Mouse (Mus musculus): ENCODE measurements around the gene Kmt5a. TPM values are rescaled to one million over a fixed set of nuclear protein-coding genes. Genes with fewer than 3 reads are reported as not detected.

Kmt5a gene
- 10 to 100 TPM; 58.2 to 72.4 (median 64.4) TPM for total RNA-seq (2022)

DNA sequence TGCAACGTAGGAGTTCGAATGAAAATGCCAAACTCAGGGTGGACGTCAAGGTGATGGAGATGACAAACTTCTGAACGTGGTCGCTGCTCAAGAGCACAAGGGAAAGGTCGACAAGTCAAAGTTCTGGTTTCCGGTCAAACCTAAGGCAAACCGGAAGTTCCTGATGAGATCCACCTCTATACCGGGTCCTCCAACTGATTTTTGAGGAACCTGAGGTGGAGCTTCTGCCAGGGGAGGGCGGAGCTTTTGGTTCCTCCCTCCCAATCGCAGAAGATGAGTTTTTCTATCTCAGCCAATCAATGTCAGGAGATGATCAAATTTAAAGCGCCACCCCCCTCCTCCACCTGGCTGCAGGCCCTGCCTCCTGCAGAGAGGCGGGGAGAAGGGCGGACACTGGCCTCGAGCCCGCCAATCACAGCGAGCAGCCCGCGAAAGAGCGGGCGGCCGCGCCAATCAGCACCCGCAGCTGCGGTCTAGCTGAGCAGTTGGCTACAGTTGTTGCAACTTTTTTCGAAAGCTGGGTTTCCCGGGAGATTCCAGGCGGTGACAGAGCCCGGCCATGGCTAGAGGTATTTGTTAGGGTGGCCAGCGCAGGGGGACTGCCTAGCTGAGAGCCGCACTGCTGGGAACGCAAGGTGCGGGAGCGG is at the start of gene Kmt5a:
TSS of gene Kmt5a (plus strand) at position 484 of the 647 bp plus-strand sequence.
- DNase-seq (ENCODE audit: low spot score in 2 of 2): peak; percentile 92 to 93

DNA sequence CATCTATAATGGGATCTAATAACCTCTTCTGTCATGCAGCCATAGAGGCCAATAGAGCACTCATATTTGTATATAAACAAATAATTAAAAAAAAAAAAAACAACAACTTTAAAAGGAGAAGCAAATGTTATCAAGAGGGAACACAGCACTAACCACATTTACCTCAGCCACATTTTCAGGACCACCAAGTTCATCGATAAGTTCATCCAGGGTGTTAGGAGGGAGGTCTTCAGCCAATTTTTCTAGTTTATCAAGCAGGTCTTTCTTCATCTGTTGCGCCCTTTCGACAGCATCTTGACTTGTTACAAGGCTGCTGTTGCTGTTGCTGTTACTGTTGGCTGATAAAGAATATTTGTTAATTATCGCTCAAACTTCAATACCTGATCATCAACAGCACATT is 47.3 kb upstream of the Kmt5a start:
- no peak for DNase-seq (ENCODE audit: low spot score in 2 of 2)

DNA sequence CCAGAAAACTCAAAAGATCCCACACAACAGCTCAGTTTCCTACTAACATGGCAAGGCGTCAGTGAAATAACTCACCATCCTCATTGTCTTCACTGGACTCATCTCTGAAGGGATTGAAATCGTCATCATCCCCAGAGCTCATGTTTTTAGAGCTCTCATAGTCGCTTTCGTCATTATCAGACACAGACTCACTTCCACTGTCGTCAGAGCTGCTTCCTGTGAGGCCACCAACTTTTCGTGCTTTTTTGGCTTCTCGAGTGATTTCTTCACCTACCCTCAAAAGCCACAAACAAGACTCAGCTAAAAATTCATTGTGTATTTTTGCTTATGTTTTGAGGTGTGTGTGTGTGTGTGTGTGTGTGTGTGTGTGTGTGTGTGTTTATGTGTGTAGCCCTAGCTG is 46.0 kb upstream of the Kmt5a start:
- no peak for DNase-seq (ENCODE audit: low spot score in 2 of 2)

DNA sequence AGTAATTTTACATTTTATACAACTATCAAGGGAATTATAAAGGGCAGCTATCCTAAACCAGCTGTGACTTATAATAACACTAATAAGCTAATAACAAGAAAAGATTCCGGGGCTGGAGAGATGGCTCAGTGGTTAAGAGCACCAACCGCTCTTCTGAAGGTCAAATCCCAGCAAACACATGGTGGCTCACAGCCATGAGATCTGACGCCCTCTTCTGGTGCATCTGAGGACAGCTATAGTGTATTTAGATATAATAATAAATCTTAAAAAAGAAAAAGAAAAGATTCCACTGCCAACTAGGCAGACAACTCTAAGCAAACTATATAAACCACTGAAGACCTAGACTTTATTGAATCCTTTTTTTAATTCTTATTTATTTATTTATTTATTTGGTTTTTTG is 28.9 kb upstream of the Kmt5a start:
- no peak for DNase-seq (ENCODE audit: low spot score in 2 of 2)

DNA sequence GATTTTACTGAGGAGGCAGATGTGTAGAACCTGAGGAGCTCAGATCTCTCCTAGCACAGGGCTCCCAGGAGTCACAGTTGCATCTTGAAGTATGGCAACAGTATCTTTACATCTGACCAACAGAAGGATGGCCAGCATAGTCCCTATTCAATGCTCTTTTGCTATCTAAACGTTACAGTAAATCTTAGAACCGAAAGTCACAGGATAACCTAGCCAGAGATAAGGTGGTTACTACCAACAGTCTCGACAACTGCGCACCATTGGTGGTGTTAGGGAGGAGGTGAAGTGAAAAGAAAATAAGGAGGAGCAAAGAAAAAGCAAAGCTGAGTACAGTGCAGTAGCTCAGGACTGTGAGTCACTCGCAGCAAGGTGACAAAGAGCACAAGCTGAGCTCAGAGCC is 27.6 kb upstream of the Kmt5a start:
- no peak for DNase-seq (ENCODE audit: low spot score in 2 of 2)

DNA sequence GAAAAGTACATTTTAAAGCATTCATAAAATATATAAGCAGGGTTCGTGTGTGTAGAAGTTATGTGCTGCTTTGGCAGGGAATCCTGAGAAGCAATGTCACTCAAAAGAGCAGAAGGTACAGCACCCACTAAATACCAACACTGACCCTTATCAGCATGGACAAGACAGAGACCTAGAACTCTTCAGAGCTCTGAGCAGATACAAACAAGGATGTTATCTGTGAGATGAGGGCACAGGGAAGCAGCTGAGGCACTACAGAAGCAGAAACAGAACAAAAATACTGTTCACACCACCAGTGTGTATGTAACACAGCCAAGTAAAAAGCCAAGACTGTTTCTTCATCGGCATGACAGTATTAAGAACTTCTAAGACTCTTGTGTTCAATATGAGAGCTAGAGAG is 20.8 kb upstream of the Kmt5a start:
- no peak for DNase-seq (ENCODE audit: low spot score in 2 of 2)

DNA sequence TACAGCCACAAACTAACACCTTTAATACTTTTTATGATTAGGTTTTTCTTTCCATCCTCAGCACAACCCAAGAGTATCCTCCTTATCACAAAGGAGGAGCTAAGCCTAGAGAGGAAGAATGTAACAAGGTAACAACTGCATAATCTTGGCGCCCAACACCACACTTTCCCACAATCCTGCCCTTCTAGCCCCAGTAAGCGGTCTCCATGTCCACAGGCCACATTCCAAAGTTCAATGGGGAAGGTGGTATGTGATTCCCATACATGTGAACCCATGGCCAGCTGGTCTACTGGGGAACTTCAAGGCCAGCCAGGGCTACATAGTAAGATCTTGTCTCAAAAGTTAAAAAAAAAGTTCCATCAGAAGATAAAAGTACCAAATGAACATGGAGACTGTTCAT is 17.9 kb upstream of the Kmt5a start:
- no peak for DNase-seq (ENCODE audit: low spot score in 2 of 2)

DNA sequence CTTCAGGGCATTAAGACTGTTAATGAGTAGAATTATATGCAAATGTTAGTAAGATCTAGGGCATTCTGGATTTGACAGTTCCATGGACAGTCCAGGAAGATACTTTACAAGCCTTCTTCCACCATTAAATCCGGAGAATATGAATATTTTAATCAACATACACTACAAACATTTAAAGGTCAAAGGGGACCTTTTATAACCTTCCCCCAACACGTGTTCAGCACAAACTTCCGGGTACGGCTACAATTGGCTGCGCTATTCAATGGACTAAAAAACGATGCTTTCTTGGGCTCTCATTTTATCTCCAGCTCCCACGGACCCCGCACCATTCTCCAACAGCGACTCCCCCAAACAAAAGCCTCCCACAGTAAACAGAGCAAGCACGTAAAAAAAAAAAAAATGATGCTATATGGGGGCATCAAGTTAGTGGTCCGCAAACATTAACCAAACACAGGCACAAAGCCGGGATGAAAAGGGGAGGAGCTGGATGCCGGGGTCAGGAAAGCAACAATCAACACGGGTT is 15.5 kb upstream of the Kmt5a start:
- DNase-seq (ENCODE audit: low spot score in 2 of 2): no peak

DNA sequence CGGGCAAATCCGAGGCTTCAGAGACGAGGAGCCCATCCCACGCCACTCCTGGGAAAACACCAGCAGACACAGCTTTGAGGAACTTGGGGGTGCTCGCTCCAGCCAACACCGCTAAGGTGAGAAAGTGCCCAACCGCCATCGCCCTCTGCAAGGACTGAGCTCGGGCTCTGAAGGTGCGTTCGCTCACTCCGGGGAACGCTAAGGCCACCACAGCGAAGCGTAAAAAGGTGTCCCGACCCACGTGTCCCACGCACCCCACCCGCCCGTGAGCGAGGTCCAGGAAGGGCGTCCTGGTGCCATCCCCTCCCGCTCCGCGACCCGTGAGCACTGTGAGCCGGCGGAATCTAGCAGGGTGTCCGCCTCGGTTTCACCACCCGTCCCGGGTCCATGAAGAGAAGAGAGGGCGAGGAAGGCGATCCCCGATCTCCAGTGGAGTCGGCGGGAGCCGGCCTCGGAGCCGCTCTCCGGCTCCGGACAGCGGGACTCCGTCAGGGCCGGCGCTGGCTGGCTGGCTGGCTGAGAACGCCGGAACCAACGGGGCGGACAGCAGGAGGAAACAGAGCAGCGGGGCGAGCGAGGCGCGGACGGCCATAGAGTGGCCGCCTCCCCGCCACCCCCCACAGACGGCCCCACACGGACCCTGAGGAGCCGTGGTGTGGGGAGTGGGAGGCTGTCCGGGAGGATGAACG is 14.9 kb upstream of the Kmt5a start:
- DNase-seq (ENCODE audit: low spot score in 2 of 2): peak; percentile 30 to 31

DNA sequence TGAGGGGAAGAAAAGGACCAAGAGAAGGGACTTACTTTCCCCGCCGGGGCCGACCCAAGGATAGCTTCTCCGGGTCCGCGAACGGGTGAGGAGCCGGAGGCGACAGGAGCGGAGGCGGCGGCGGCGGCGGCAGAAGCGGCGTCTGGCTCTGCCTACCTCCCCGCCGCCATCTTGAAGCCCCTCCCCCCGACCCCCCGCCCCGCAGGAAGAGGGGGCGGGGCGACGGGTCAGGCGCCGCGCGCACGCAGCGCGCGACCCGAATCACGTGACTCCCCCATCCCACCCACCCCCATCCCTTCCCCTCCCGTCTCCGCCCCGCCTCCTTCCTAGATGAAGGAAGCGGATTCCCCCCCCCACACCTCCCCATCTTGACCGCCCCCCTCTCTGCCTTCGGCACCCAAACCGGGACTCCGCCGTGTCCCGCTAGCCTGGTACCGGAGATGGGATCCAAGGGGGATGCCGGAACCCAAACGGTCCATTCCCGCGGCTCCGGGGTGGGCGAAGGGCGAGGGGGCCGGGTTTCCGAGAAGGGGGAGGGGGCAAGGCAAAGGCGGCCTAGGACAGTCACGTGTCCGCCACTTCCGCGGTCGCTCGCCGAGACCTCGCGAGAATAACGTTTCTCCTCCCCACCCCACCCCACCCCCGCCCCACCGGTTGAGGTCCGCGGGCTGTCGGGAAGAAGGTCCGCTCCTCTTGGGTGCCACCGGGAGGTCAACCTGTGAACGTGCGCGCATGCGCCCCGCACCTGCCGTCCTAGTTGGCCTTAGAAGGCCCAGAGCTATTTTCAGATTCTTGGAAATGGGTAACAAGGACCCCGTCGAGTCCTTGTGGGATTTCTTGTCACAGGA is 14.1 kb upstream of the Kmt5a start, which contains the start of gene Sbno1:
TSS of gene Sbno1 (minus strand) at position 590 of the 848 bp plus-strand sequence.
- peak; percentile 91 for DNase-seq (ENCODE audit: low spot score in 2 of 2)

DNA sequence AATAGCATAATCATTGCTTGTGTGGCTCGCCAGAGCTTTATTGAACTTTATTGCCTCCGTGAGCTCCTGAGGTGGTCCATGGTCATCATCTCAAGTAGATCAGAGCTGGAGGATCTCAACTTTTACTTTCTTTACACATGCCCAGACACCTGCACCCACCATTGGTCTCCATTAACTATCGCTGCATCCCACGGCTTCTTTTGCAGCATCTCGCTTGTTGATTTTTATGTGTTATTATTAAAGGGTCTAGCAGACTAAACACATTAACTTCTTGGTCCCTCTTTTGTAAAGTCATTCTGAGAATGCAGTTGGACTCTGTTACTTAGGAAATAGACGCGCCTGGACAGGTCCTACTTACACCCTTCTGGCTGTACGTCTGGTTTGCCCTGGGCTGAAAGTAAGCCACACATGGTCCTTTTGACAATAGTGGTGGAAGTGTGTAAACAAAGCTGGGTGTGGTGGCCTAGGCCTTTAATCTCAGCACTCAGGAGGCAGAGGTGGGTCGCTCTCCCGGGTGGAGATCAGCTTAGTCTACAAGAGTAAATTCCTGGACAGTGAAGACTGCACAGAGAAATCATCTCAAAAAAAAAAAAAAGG is 13.2 kb upstream of the Kmt5a start:
- no peak for DNase-seq (ENCODE audit: low spot score in 2 of 2)

DNA sequence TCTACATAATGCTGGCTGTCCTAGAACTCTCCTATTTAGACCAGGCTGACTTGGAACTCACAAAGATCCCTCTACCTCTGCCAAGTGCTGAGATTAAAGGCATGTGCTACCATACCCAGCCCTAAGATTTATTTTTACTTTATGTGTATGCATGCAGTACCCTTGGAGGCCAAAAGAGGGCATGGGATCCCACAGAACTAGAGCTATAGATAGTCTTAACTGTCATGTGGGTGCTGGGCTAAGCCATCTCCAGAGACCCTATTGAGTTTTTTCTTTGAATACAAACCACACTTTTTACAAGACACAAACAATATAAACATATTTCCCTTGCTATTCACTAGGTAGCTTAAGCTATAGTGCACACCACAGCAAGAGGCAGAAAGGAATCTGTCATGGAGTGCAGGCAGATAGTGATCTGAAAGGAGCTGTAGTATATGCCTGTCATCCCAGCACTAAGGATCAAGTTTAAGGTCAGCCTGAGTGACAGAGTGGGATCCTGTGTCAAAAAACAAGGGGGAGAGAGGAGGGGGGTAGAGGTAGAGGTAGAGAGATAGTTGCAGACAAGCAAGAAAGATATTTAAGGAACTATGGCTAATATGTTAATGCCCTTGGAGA is 7.2 kb upstream of the Kmt5a start:
- peak; percentile 56 to 83 for DNase-seq (ENCODE audit: low spot score in 2 of 2)

DNA sequence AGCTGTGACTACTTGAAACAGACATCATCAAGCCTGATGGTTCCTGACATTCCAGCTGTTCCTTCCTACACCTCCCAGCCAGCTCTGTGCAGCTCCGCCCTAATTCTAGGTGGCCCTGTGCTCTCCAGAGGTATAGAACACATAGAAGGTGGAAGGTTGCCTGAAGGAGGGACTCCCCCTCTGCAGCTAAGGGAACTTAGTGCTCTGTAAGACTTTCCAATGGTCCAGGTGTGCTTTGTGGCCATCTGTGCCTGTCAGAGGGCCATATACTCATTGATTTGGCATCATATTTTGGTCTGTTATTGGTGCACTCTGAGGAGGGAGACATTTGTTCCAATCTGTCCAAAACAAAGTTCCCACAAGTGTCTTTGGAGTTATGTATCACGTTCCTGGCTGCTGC is 6.7 kb upstream of the Kmt5a start:
- no peak for DNase-seq (ENCODE audit: low spot score in 2 of 2)

DNA sequence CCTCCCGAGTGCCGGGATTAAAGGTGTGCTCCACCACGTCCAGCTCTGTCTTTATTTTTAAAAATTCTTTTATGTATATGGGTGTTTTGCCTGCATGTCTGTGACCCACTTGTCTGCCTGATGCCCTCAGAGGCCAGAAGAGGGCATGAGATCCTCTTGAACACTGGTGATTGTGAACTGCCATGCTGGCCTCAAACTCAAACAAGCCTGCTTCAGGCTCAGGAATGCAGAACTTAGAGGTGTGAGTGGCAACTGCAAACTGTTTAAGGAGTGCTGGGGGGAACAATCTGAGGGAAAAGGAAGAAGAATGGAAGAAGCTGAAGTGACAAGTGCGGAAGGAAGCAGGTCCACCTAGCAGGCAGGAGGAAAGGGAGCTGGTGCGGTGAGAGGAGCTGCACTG is 1.5 kb upstream of the Kmt5a start:
- no peak for DNase-seq (ENCODE audit: low spot score in 2 of 2)

DNA sequence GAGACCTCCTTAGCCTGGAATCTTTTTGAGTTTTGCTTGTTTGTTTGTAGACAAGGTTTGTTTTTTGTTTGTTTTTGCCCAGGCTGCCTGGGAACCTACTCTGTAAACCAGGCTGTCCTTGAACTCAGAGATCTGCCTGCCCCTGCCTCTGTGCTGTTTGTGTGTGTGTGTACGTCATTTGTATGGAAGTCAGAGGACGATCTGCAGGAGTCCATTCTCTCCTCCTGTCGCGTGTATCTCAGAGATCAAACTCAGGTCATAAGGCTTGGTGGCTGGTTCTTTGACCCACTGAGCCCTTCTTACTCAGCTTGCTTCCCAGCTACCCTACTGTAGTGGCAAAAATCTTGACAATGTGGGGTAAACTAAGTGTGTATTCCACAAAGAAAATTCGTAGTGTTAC is 984 bp upstream of the Kmt5a start:
- DNase-seq (ENCODE audit: low spot score in 2 of 2): no peak

DNA sequence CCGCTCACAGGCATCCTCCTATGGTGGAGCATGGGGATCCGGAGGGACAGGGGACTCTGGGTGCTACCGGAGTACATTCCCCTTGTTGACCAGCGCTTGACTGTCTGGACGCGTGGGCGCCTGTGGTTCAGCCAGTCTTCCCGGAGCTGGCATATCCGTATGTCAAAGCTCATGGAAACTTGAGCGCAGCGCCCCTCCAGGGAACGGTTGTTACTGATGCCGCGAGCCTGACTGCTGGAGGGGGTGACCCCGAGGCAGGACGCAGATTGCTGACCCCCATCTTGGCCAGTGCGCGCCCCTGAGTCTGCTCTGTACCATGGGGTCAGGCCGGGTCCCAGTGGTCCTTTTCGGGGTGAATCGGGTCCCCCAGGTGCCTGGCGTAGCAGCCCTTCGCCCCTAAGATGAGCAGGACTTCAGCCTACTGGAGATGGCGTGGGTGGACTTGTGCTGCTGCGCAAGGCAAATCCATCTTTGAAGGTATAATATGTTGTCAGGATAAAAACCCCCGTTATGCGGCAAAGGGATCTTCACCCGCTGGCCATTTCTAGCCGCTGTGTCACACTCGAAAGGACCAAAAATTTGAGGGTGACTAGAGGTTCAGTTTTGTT is 468 bp downstream of the Kmt5a start:
- peak in 1 of 2 experiments; percentile 40 for DNase-seq (ENCODE audit: low spot score in 2 of 2)

DNA sequence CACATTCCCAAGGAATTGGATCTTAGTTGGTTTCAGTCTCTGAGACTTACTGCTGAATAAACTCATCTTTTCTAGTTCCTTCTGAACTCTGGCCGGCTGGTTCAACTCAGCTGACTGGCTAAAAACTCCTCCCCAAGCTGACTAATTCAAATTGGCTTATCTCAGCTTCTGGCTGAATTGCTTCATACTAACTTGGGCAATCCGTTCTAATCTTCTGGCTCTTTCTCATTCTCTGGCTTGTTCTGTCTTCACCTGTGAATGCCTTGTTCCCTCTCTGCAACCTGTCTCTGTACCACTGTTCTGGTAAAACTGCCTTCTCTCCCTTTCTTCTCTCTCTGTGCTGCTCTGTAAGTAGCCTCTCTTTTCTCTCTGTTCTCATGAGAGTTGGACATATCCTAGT is 2.9 kb downstream of the Kmt5a start:
- no peak for DNase-seq (ENCODE audit: low spot score in 2 of 2)

DNA sequence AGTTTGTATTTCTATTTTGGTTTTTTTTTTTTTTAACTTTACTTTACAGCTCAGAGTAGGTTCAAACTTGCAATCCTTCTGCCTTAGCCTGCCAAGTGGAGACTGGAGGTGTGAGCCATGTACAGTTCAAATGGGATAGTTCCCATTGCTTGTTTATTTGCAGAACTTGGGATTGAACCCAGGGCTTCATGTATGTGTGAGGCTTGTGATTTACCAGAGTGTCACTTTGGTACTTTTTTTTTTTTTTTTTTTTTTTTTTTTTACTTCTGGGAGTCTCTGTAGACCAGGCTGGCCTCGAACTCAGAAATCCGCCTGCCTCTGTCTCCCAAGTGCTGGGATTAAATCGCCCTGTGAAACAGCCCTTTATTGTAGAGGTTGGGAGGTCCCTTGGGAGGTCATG is 4.5 kb downstream of the Kmt5a start:
- DNase-seq (ENCODE audit: low spot score in 2 of 2): no peak

DNA sequence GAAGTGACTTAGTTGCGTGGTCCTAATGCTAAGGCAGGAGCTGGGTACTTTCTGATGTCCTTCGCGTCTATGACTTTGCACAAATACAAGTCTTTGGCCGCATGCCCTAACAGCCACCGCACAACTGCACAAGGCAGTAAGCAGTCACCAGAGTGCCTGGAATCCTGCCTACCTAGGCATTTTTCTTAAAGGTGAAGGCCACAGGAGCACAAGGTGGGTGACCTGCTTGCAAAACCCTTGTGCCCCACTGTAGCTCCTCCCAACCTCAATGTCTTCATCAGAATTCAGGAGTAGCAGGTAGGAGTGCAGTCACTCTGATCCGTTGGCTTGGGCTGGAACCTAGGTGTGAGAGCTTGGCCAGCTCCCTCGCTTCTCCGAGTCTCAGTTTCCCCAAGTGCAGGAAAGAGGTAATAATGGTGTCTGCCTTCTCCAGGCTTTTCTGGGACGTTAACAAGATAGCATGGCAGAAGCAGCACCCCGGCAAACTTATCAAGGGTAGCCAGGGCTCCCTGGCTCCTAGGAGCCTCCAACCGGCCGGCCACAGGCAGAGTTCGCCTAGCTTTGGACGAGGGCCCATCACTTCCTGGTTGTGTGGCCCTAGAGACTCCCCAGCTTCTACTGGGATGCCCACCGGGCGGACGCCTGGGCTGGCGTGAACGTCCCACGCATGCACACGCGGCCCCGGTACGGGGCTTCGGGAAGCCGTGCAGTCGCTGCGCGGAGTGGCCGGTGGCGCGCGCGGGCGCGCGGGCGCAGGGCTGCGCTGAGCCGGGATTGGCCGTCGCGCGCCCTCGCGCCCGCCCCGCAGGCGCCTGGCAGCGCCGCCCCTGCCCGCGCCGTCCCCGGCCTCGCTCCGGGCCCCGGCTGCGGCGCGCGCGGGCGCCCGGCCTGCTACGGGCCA is 5.2 kb downstream of the Kmt5a start:
- DNase-seq (ENCODE audit: low spot score in 2 of 2): peak in 1 of 2 experiments; percentile 25
